Mouse (Mus musculus) olfactory bulb, adult 2 months (tissue): ENCODE results near the gene Cyp2f2.

Source experiments
- CTCF ChIP-seq: fragments of 200-500 bp; IDR thresholded peaks from 2 replicates; pipeline ENCODE4 v1.5.1; 2012; ENCODE audit warnings: low read depth, mild to moderate bottlenecking, low read length, moderate library complexity; ENCODE audit not compliant: insufficient read depth
- POLR2A ChIP-seq: fragments of 200-500 bp; IDR thresholded peaks from 2 replicates; pipeline ENCODE4 v1.6.1; 2012; ENCODE audit warnings: mild to moderate bottlenecking, low read depth, low read length, moderate library complexity; ENCODE audit not compliant: insufficient read depth

DNA sequence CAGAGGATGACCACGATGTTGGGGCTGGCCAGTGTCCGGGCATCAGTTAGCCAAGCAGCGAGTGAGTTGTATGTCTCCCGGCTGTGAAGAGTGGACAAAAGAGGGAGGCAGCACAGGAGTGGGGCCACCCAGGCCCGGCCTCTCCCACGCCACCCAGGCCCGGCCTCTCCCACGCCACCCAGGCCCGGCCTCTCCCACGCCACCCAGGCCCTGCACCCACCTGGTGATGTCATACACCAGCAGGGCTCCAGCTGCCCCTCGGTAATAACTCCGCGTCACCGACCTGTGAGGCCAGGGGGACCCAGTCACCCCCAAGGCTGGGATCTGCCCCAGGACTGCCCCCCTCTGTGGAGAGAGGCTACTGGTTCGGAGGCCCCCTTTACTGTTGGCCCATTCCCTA, 54.8 kb downstream of the Cyp2f2 start:
- TF ChIP-seq POLR2A (no peak), CTCF (no peak)
